Mouse (Mus musculus): ENCODE results near the gene Slc7a6. TPM values are rescaled to one million over a fixed set of nuclear protein-coding genes. Genes with fewer than 3 reads are reported as not detected.
A peak's percentile ranks its signal among the peaks of the same experiment; 100 is the strongest.
"Not testable (repeated sequence)": the region's sequence is repeated elsewhere in the genome, so short reads cannot be mapped to it uniquely, and the experiment has no call there.

Slc7a6 gene
- polyA plus RNA-seq, 2 experiments, result 42.1 to 55.7 TPM

- ATAC-seq (ENCODE audit: low FRiP score, low read depth), result no peak
- TF ChIP-seq POLR2A (IDR thresholded peaks at IDR 0.05; ENCODE audit: borderline replicate concordance, extremely low read depth, insufficient read depth, insufficient read length), result no peak
- WGBS, result 85% methylated on average over 5 of the region's 5 CpGs
- Histone ChIP-seq H3K9ac (ENCODE audit: low read depth, low read length, severe bottlenecking) (no peak overlapping the region), H3K36me3 (ENCODE audit: control insufficient read depth, insufficient read depth, low read length) (peaks cover 83% of the 10 kb centered on the region), H3K4me3 (replicated peaks; ENCODE audit: low read length) (no peak overlapping the region), H3K27ac (replicated peaks; ENCODE audit: low read depth, low read length) (no peak overlapping the region), H3K4me2 (replicated peaks; ENCODE audit: low read depth, low read length, severe bottlenecking) (no peak overlapping the region), H3K4me1 (ENCODE audit: control insufficient read depth, insufficient read depth, low read length) (no peaks in the 10 kb centered on the region), H3K9me3 (ENCODE audit: control insufficient read depth, low read length) (no peaks in the 10 kb centered on the region), H3K27me3 (ENCODE audit: control insufficient read depth, insufficient read depth, low read length) (no peaks in the 10 kb centered on the region)
- DNase-seq (ENCODE audit: low spot score), result no peak
Measured at GRCm38 (mm10) chr8:106194062-106194461, 25.4 kb downstream of the Slc7a6 start.

DNA sequence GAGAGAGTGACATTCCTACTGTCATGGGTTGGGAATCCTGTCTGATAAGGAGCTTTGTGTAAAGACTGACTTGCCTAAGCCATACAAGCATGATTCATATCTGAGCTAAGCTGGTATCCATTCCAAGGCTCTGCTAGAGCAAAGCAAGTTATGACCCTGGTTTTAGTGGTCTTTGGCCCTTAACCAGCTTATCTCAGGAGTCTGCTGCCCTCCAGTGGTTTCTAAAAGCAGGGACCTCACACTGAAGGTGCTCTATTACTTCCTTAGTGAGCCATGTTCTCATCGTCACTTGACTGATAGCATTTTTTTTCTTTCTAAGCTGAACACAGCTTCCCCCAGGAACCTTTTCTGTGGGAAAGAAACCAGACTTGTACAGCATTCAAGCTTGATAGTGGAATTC, 30.1 kb downstream of the Slc7a6 start:
- Histone ChIP-seq H3K9me3 (ENCODE audit: control insufficient read depth, low read length) (no peaks in the 10 kb centered on the region), H3K4me2 (replicated peaks; ENCODE audit: low read depth, low read length, severe bottlenecking) (no peak overlapping the region), H3K27me3 (ENCODE audit: control insufficient read depth, insufficient read depth, low read length) (no peaks in the 10 kb centered on the region), H3K9ac (ENCODE audit: low read depth, low read length, severe bottlenecking) (no peak overlapping the region), H3K4me1 (ENCODE audit: control insufficient read depth, insufficient read depth, low read length) (no peaks in the 10 kb centered on the region), H3K27ac (replicated peaks; ENCODE audit: low read depth, low read length) (no peak overlapping the region), H3K36me3 (ENCODE audit: control insufficient read depth, insufficient read depth, low read length) (peaks cover 87% of the 10 kb centered on the region), H3K4me3 (replicated peaks; ENCODE audit: low read length) (no peak overlapping the region)
- 15% methylated on average over 1 of the region's 1 CpGs for WGBS
- ATAC-seq (ENCODE audit: low FRiP score, low read depth), result no peak
- TF ChIP-seq POLR2A (IDR thresholded peaks at IDR 0.05; ENCODE audit: borderline replicate concordance, extremely low read depth, insufficient read depth, insufficient read length), result no peak
- DNase-seq (ENCODE audit: low spot score), result peak; percentile 44

GRCm38 (mm10) chr8:106199596-106199995, 30.9 kb downstream of the Slc7a6 start:
- not testable (repeated sequence) for H3K4me1 ChIP-seq (ENCODE audit: control insufficient read depth, insufficient read depth, low read length); DNase-seq (ENCODE audit: low spot score); H3K4me2 ChIP-seq (replicated peaks; ENCODE audit: low read depth, low read length, severe bottlenecking); H3K27me3 ChIP-seq (ENCODE audit: control insufficient read depth, insufficient read depth, low read length); ATAC-seq (ENCODE audit: low FRiP score, low read depth); H3K9me3 ChIP-seq (ENCODE audit: control insufficient read depth, low read length); H3K4me3 ChIP-seq (replicated peaks; ENCODE audit: low read length); H3K9ac ChIP-seq (ENCODE audit: low read depth, low read length, severe bottlenecking); H3K27ac ChIP-seq (replicated peaks; ENCODE audit: low read depth, low read length)
- WGBS, result 90% methylated on average over 3 of the region's 3 CpGs
- H3K36me3 ChIP-seq (ENCODE audit: control insufficient read depth, insufficient read depth, low read length), result peaks cover 86% of the 10 kb centered on the region

DNA sequence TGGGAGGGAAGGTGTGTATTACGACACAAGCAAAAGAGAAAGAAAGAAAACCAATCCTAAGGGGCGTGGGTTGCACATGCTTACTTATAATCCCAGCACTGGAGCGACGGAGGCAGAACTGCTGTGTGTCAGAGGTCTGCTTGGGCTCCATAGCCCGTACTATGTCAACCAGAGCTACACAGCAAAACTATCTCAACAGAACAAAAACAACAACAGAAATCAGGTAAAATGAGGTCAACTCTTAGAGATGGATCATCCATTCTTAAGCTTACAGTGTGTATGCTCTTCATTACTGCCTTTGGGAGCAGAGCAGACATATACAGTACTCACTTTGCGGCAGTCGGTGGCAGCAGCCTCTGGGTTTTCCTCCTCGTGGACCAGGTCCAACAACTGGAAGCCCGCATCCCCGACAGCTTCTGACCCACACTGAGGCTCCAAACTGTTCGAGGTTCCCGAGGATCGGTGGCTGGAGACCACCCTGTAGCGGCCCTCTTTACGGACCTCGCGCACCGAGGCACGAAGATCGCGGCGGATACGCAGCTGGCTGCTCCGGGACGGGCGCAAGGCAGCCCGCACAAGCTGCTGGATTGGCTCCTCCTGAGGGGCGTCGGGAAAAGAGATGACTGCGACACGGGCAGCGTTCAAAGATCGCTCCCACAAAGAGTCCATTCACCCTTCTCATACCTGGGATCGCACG, 41.5 kb downstream of the Slc7a6 start:
- Histone ChIP-seq H3K36me3 (ENCODE audit: control insufficient read depth, insufficient read depth, low read length) (peaks cover 48% of the 10 kb centered on the region), H3K4me1 (ENCODE audit: control insufficient read depth, insufficient read depth, low read length) (peaks cover 6% of the 10 kb centered on the region; the same call in 1 of the 2 replicates), H3K4me3 (replicated peaks; ENCODE audit: low read length) (peak overlapping the region; percentile 84), H3K9me3 (ENCODE audit: control insufficient read depth, low read length) (no peaks in the 10 kb centered on the region), H3K27ac (replicated peaks; ENCODE audit: low read depth, low read length) (peak overlapping the region; percentile 93), H3K4me2 (replicated peaks; ENCODE audit: low read depth, low read length, severe bottlenecking) (peak overlapping the region; percentile 58), H3K9ac (ENCODE audit: low read depth, low read length, severe bottlenecking) (peak overlapping the region; percentile 92), H3K27me3 (ENCODE audit: control insufficient read depth, insufficient read depth, low read length) (no peaks in the 10 kb centered on the region)
- WGBS, result under 1% methylated on average over 35 of the region's 35 CpGs
- no peak for TF ChIP-seq POLR2A (IDR thresholded peaks at IDR 0.05; ENCODE audit: borderline replicate concordance, extremely low read depth, insufficient read depth, insufficient read length)
- ATAC-seq (ENCODE audit: low FRiP score, low read depth), result peak; percentile 44
- no peak for DNase-seq (ENCODE audit: low spot score)

GRCm38 (mm10) chr8:106210821-106211345, 42.2 kb downstream of the Slc7a6 start, which contains the start of the genes Slc7a6os and Prmt7:
Gene Slc7a6os, minus strand, starts transcription at chr8:106210935.
Gene Prmt7, plus strand, starts transcription at chr8:106210936.
- Histone ChIP-seq H3K9me3 (ENCODE audit: control insufficient read depth, low read length) (no peaks in the 10 kb centered on the region), H3K9ac (ENCODE audit: low read depth, low read length, severe bottlenecking) (peak within 1 kb of the TSS; percentile 92), H3K4me1 (ENCODE audit: control insufficient read depth, insufficient read depth, low read length) (peaks cover 6% of the 10 kb centered on the region; the same call in 1 of the 2 replicates), H3K27ac (replicated peaks; ENCODE audit: low read depth, low read length) (peak within 1 kb of the TSS; percentile 93), H3K4me3 (replicated peaks; ENCODE audit: low read length) (peak within 1 kb of the TSS; percentile 84), H3K4me2 (replicated peaks; ENCODE audit: low read depth, low read length, severe bottlenecking) (peak within 1 kb of the TSS; percentile 58), H3K36me3 (ENCODE audit: control insufficient read depth, insufficient read depth, low read length) (peaks cover 43% of the 10 kb centered on the region), H3K27me3 (ENCODE audit: control insufficient read depth, insufficient read depth, low read length) (no peaks in the 10 kb centered on the region)
- DNase-seq (ENCODE audit: low spot score), result peak; percentile 96
- WGBS, result under 1% methylated on average over 51 of the region's 52 CpGs
- TF ChIP-seq POLR2A (IDR thresholded peaks at IDR 0.05; ENCODE audit: borderline replicate concordance, extremely low read depth, insufficient read depth, insufficient read length), result peak; percentile 96
- ATAC-seq (ENCODE audit: low FRiP score, low read depth), result peak; percentile 98
